Mouse (Mus musculus) midbrain, postnatal 0 days (tissue): ENCODE results near the gene Gigyf2. TPM values are rescaled to one million over a fixed set of nuclear protein-coding genes. Genes with fewer than 3 reads are reported as not detected.
"Not testable (repeated sequence)": the region's sequence is repeated elsewhere in the genome, so short reads cannot be mapped to it uniquely, and the experiment has no call there.

ENCODE experiments used
- ATAC-seq: fragments of 200-750 bp; cut with Nextera tagmentation; 2 replicates; pipeline ENCODE4 v1.8.0; 2017; ENCODE audit warnings: moderate number of reproducible peaks, mild to moderate bottlenecking, moderate TSS enrichment, moderate library complexity; ENCODE audit not compliant: low FRiP score
- DNase-seq: peaks from one replicate; pipeline ENCODE4 v3.0.0-alpha.2; 2015; ENCODE audit warnings: low spot score
- H3K27ac ChIP-seq: fragments of 300-500 bp; sonication (generic); 2 replicates; pipeline ENCODE4 v1.5.1; 2014; ENCODE audit warnings: low read depth, mild to moderate bottlenecking, low read length, mixed read lengths
- H3K27me3 ChIP-seq: fragments of 300-500 bp; sonication (generic); 2 replicates; pipeline ENCODE4 v1.6.1; 2014; ENCODE audit warnings: low read length, control low read depth, mixed read lengths; ENCODE audit not compliant: insufficient read depth
- H3K36me3 ChIP-seq: fragments of 300-500 bp; sonication (generic); 2 replicates; pipeline ENCODE4 v1.6.1; 2014; ENCODE audit warnings: low read length, control low read depth, mixed read lengths; ENCODE audit not compliant: insufficient read depth
- H3K4me1 ChIP-seq: fragments of 300-500 bp; sonication (generic); 2 replicates; pipeline ENCODE4 v1.6.1; 2014; ENCODE audit warnings: mild to moderate bottlenecking, control low read depth, antibody characterized with exemption, low read length, mixed read lengths; ENCODE audit not compliant: insufficient read depth
- H3K4me2 ChIP-seq: fragments of 300-500 bp; sonication (generic); 2 replicates; pipeline ENCODE4 v1.6.1; 2014; ENCODE audit warnings: low read depth, mild to moderate bottlenecking, low read length, mixed read lengths; ENCODE audit not compliant: poor library complexity, severe bottlenecking
- H3K4me3 ChIP-seq: fragments of 300-500 bp; sonication (generic); 2 replicates; pipeline ENCODE4 v1.5.1; 2014; ENCODE audit warnings: low read depth, mild to moderate bottlenecking, low read length, moderate library complexity
- H3K9ac ChIP-seq: fragments of 300-500 bp; sonication (generic); replicated peaks from 2 replicates; pipeline ENCODE4 v1.6.1; 2014; ENCODE audit warnings: mild to moderate bottlenecking, low read length, moderate library complexity, mixed read lengths; ENCODE audit not compliant: poor library complexity, severe bottlenecking
- H3K9me3 ChIP-seq: fragments of 300-500 bp; sonication (generic); 2 replicates; pipeline ENCODE4 v1.6.1; 2016; ENCODE audit warnings: low read length, control low read depth
- CTCF ChIP-seq: IDR thresholded peaks from 2 replicates; pipeline ENCODE4 v1.5.1; 2016; ENCODE audit warnings: antibody characterized with exemption, mild to moderate bottlenecking
- WGBS: fragments of 180-500 bp; shearing (Covaris S2); extraction: QIAGEN DNeasy Blood & Tissue Kit; methylation state at CpG from one replicate; pipeline ENCODE4 v1.1.7; 2014; 5-methylcytosine and 5-hydroxymethylcytosine counted together
- polyA plus RNA-seq: library from polyadenylated mRNA; unstranded; fragments of >200 nt; fragmentation: Nextera tagmentation; extraction: Ambion mirVana; gene quantifications from 2 replicates; pipeline ENCODE4 v1.2.1, GENCODE M21; 2015
- total RNA-seq: library from RNA; depleted of rRNA; stranded (reverse); fragments of >200 nt; gene quantifications from 2 replicates; pipeline ENCODE4 v1.2.3, GENCODE M21; 2014

Gene Gigyf2
- total and polyA plus RNA-seq, 2 experiments from 2014 or later: 45.4 to 69.0 TPM

- no peak for DNase-seq
- Histone ChIP-seq H3K4me3 (no peak overlapping the region), H3K27me3 (no peaks in the 10 kb centered on the region), H3K27ac (no peak overlapping the region), H3K9me3 (no peaks in the 10 kb centered on the region), H3K36me3 (peaks cover 56% of the 10 kb centered on the region), H3K4me2 (no peak overlapping the region), H3K4me1 (no peaks in the 10 kb centered on the region), H3K9ac (no peak overlapping the region)
- no peak for TF ChIP-seq CTCF
- no peak for ATAC-seq
- 85% methylated on average over 6 of the region's 6 CpGs for WGBS
Measured at GRCm38 (mm10) chr1:87436583-87436982, 109.8 kb downstream of the Gigyf2 start.

- WGBS: 37% methylated on average over 5 of the region's 5 CpGs
- H3K9me3 ChIP-seq: no peaks in the 10 kb centered on the region
- H3K27me3 ChIP-seq: no peaks in the 10 kb centered on the region
- ATAC-seq (peak; percentile 68; the same call in 1 of the 2 replicates), DNase-seq (peak; percentile 80)
- peak; percentile 87 for TF ChIP-seq CTCF
- H3K4me1 ChIP-seq: no peaks in the 10 kb centered on the region
- H3K36me3 ChIP-seq: peaks cover 53% of the 10 kb centered on the region
- no peak overlapping the region for H3K9ac ChIP-seq
- H3K27ac ChIP-seq: no peak overlapping the region
- H3K4me3 ChIP-seq: no peak overlapping the region
- H3K4me2 ChIP-seq: no peak overlapping the region
Measured at GRCm38 (mm10) chr1:87447183-87448104, 120.6 kb downstream of the Gigyf2 start.

DNA sequence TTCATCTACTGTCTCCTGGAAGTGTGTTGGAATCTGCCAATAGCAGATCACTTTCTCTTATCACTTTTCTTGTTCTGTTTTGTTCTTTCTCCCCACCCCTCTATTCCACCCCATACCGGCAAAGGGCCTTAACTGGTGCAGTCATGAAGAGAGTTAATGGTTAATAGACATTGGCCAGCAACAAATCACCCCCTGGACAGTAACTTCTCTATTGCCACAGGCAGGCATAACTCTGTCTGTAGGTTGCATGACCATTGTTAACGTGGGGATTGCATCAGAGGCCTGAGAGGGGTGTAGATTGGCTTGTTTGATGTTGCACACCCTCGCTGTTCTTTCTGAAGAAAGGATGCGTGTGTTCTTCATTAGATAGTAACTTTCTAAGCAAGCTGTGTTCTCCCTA, 122.6 kb downstream of the Gigyf2 start:
- peaks cover 43% of the 10 kb centered on the region for H3K36me3 ChIP-seq
- WGBS: 92% methylated on average over 4 of the region's 4 CpGs
- H3K4me3 ChIP-seq: no peak overlapping the region
- TF ChIP-seq CTCF: no peak
- ATAC-seq (no peak), DNase-seq (no peak)
- H3K9ac ChIP-seq: no peak overlapping the region
- no peak overlapping the region for H3K4me2 ChIP-seq
- no peak overlapping the region for H3K27ac ChIP-seq
- H3K9me3 ChIP-seq: no peaks in the 10 kb centered on the region
- no peaks in the 10 kb centered on the region for H3K4me1 ChIP-seq
- H3K27me3 ChIP-seq: no peaks in the 10 kb centered on the region

DNA sequence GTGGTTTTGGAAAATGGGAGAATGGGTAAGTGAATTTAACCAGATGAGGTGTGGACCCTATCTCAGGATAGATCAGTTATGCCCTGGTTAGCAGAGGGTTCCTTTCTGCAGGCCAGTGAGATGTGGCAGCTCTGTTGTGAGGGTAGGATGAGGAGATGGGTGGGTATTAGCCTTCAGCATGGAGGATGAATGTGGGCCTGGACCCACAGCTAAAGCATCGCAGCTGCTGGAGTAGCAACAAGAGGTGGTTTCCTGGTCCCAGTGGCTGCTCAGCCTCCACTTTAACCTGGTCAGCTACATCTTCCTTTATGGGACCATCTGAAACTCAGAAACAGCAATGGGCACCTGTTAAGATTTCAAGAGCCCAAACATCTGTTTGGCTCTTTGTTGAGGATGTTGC, 129.6 kb downstream of the Gigyf2 start:
- no peak for DNase-seq
- WGBS: 100% methylated on average over 1 of the region's 1 CpGs
- no peak for ATAC-seq
- no peaks in the 10 kb centered on the region for H3K27me3 ChIP-seq
- no peak for TF ChIP-seq CTCF
- no peak overlapping the region for H3K27ac ChIP-seq
- H3K9me3 ChIP-seq: no peaks in the 10 kb centered on the region
- no peaks in the 10 kb centered on the region for H3K4me1 ChIP-seq
- no peaks in the 10 kb centered on the region for H3K36me3 ChIP-seq
- H3K4me3 ChIP-seq: no peak overlapping the region
- no peak overlapping the region for H3K4me2 ChIP-seq
- no peak overlapping the region for H3K9ac ChIP-seq

GRCm38 (mm10) chr1:87458045-87458444, 131.2 kb downstream of the Gigyf2 start:
- no peak for TF ChIP-seq CTCF
- DNase-seq: peak; percentile 65
- Histone ChIP-seq H3K27ac (no peak overlapping the region), H3K4me3 (no peak overlapping the region), H3K27me3 (no peaks in the 10 kb centered on the region), H3K9me3 (no peaks in the 10 kb centered on the region), H3K36me3 (no peaks in the 10 kb centered on the region), H3K4me2 (no peak overlapping the region), H3K9ac (no peak overlapping the region), H3K4me1 (no peaks in the 10 kb centered on the region)
- no peak for ATAC-seq
- WGBS: 65% methylated on average over 4 of the region's 4 CpGs

DNA sequence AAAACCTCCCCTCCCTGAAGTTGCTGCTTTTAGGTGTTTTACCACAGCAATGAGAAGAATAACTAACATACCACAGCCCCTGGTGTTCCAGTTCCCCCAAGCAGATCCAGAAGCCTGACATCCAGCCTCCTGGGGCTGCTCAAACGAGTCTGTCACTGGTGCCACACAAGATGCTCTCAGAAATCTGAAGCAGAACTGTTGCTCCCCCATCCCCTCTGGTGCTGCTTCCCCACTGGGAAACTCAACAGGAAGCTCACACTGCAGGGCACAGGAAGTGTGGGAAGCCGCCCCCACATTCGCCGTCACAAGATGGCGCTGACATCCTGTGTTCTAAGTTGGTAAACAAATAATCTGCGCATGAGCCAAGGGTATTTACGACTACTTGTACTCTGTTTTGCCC, 133.1 kb downstream of the Gigyf2 start:
- not testable (repeated sequence) for H3K9me3 ChIP-seq, DNase-seq, ATAC-seq, H3K27me3 ChIP-seq, H3K4me3 ChIP-seq, H3K9ac ChIP-seq, H3K4me1 ChIP-seq, H3K36me3 ChIP-seq, H3K27ac ChIP-seq, H3K4me2 ChIP-seq
- 88% methylated on average over 5 of the region's 7 CpGs for WGBS
